Mouse (Mus musculus) embryonic facial prominence, embryonic 11.5 days (tissue): Measurements from ENCODE around the gene Crybb1. TPM values are rescaled to one million over a fixed set of nuclear protein-coding genes. Genes with fewer than 3 reads are reported as not detected.

Experiments used
- ATAC-seq: fragments of 200-750 bp; cut with Nextera tagmentation; replicated peaks from 2 replicates; pipeline ENCODE4 v1.8.0; 2017; ENCODE audit warnings: low read depth; ENCODE audit not compliant: insufficient number of reproducible peaks, low FRiP score, low TSS enrichment
- DNase-seq: peaks from one replicate; pipeline ENCODE4 v3.0.0-alpha.2; 2015; ENCODE audit warnings: low spot score
- H3K27ac ChIP-seq: fragments of 300-500 bp; sonication (generic); replicated peaks from 2 replicates; pipeline ENCODE4 v1.5.1; 2014; ENCODE audit warnings: mild to moderate bottlenecking, low read depth, low read length, control low read depth
- H3K27me3 ChIP-seq: fragments of 300-500 bp; sonication (generic); 2 replicates; pipeline ENCODE4 v1.6.1; 2014; ENCODE audit warnings: mild to moderate bottlenecking, low read length, moderate library complexity, mixed read lengths; ENCODE audit not compliant: control insufficient read depth, insufficient read depth
- H3K36me3 ChIP-seq: fragments of 300-500 bp; sonication (generic); replicated peaks from 2 replicates; pipeline ENCODE4 v1.6.1; 2014; ENCODE audit warnings: low read depth, mild to moderate bottlenecking, low read length, moderate library complexity, mixed read lengths; ENCODE audit not compliant: control insufficient read depth, insufficient read depth
- H3K4me1 ChIP-seq: fragments of 300-500 bp; sonication (generic); 2 replicates; pipeline ENCODE4 v1.6.1; 2014; ENCODE audit warnings: low read length, mixed read lengths; ENCODE audit not compliant: control insufficient read depth, insufficient read depth
- H3K4me2 ChIP-seq: fragments of 300-500 bp; sonication (generic); 2 replicates; pipeline ENCODE4 v1.6.1; 2014; ENCODE audit warnings: low read depth, mild to moderate bottlenecking, control low read depth, low read length, moderate library complexity
- H3K4me3 ChIP-seq: fragments of 300-500 bp; sonication (generic); 2 replicates; pipeline ENCODE4 v1.5.1; 2014; ENCODE audit warnings: low read depth, low read length, control low read depth
- H3K9ac ChIP-seq: fragments of 300-500 bp; sonication (generic); replicated peaks from 2 replicates; pipeline ENCODE4 v1.6.1; 2014; ENCODE audit warnings: mild to moderate bottlenecking, control low read depth, low read length
- H3K9me3 ChIP-seq: fragments of 300-500 bp; sonication (generic); replicated peaks from 2 replicates; pipeline ENCODE4 v1.6.1; 2016; ENCODE audit warnings: mild to moderate bottlenecking, low read length, inconsistent platforms, mixed read lengths; ENCODE audit not compliant: control insufficient read depth
- WGBS: fragments of 180-500 bp; shearing (Covaris S2); extraction: QIAGEN DNeasy Blood & Tissue Kit; methylation state at CpG from one replicate; pipeline ENCODE4 v1.1.7; 2014; 5-methylcytosine and 5-hydroxymethylcytosine counted together
- polyA plus RNA-seq: library from polyadenylated mRNA; unstranded; fragments of >200 nt; fragmentation: Nextera tagmentation; extraction: Ambion mirVana; gene quantifications from 2 replicates; pipeline ENCODE4 v1.2.1, GENCODE M21; 2014

Crybb1 gene
- polyA plus RNA-seq, 1 experiment from 2014 or later, result 2.7 TPM

DNA sequence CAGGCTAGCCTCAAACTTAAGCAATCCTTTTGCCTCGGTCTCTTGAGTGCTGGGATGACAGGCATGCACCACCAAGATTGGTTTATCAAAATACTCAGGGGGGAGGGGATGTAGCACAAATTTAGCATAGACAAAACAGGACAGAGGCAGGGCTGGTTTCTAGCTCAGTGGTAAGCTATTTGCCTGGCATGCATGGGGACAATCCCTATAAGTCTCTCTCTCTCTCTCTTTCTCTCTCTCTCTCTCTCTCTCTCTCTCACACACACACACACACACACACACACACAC lies 11.4 kb upstream of the Crybb1 start:
- Histone ChIP-seq H3K4me2 (no peak overlapping the region), H3K9me3 (no peaks in the 10 kb centered on the region), H3K9ac (no peak overlapping the region), H3K36me3 (no peaks in the 10 kb centered on the region), H3K27ac (no peak overlapping the region), H3K27me3 (no peaks in the 10 kb centered on the region), H3K4me1 (no peaks in the 10 kb centered on the region), H3K4me3 (no peak overlapping the region)
- DNase-seq (no peak), ATAC-seq (no peak)
- WGBS, result 76% methylated on average over 1 of the region's 1 CpGs

DNA sequence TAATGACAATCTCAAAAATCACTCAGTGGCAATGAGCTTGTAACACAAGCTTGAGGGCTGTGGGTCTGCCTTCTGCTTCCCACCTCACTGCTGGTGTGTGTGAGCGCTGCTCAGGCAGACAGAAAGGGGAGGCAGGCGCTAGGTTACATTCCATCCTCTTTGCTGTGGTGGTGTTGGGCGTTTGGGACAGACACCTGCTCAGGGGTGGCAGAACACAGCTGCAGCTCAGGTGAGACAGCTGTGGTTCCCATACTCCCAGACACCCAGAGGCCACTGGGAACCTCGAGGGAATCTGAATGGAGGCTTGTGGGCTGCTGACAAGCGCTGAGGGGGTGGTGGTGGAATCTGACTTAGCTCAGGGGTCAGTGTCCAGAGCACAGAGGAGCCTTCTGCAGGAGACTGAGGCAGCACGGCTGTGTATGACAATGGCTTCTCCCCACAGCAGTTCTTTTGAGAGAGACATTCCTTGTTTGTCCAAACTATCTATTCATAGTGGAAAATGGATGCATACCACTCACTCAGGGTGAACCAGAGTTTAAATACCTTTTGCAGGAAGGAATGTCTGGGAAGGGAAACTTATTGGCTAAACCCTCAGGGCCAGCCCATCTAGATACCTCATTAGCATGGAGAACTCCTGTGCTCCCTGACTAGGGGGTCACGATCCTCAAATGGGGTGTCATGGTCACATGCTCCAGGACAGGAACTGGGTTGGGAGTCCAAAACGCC lies 10.6 kb upstream of the Crybb1 start:
- no peak overlapping the region for H3K9ac ChIP-seq
- H3K9me3 ChIP-seq, result no peaks in the 10 kb centered on the region
- no peaks in the 10 kb centered on the region for H3K27me3 ChIP-seq
- H3K4me1 ChIP-seq, result no peaks in the 10 kb centered on the region
- ATAC-seq (no peak), DNase-seq (no peak)
- H3K36me3 ChIP-seq, result no peaks in the 10 kb centered on the region
- H3K4me2 ChIP-seq, result no peak overlapping the region
- no peak overlapping the region for H3K4me3 ChIP-seq
- no peak overlapping the region for H3K27ac ChIP-seq
- 55% methylated on average over 8 of the region's 8 CpGs for WGBS

DNA sequence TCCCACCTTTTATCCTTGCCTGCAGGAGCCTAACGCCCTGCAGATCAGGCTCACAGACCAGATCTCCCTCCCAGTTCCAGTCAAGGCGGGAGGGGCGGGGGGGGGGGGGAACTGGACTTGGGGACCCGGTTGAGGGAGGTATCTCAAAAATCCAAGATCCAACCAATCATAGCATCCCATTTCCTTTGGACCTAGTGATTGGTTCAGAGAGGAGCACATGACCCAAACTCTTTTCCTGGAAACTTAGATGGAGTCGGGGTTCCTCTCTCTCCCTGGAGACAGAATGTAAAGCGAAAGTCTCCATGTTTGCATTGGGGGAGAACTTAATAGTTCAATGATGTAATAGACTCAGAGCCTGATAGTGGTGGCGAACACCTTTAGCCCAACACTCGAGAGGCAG lies 8.2 kb upstream of the Crybb1 start:
- Histone ChIP-seq H3K4me2 (no peak overlapping the region), H3K36me3 (no peaks in the 10 kb centered on the region), H3K27me3 (no peaks in the 10 kb centered on the region), H3K9ac (no peak overlapping the region), H3K27ac (no peak overlapping the region), H3K9me3 (no peaks in the 10 kb centered on the region), H3K4me3 (no peak overlapping the region), H3K4me1 (no peaks in the 10 kb centered on the region)
- ATAC-seq (no peak), DNase-seq (no peak)
- 52% methylated on average over 7 of the region's 8 CpGs for WGBS

DNA sequence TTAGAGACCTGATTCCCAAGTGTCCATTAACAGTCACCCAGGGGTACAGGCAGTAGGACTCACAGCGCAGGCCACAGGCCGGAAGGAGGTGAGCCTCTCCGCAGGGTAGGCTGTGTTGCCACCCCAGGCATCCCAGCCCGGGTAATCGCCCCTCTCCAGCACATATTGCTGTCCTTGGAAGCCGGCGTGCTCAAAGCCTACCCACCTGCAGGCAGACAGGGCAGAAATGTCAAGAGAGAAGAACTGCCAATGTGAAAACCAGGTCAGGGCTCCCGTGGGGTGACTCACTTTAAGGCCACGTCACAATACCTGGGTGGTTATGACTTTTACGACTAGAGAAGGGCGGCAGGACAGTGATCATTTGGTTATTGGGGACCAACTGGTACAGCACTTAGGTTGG lies 6.5 kb upstream of the Crybb1 start:
- no peaks in the 10 kb centered on the region for H3K4me1 ChIP-seq

DNA sequence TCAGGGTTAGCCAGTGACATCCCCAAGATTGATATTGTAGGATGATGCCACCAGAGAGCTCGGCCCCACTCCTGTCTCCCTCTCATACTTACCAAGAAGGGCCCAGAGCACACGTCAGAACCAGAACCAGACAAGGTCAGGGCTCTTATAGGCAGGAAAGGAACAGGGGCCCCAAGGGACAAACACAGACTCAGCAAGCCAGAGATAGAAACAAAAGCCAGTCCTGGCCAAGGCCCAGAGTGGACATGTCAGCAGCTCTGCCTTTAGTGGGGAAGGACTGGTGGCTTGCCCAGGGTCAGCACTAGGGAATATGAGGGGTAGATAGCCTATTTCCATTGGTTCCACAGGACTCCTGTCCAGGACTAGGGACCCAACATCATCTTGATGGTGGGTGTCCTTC lies 3.2 kb upstream of the Crybb1 start, which contains the start of gene Cryba4:
Gene Cryba4, minus strand, starts transcription at position 119 of the 400 bp plus-strand sequence.
- no peaks in the 10 kb centered on the region for H3K4me1 ChIP-seq
- no peak within 1 kb of the TSS for H3K4me2 ChIP-seq
- no peak within 1 kb of the TSS for H3K4me3 ChIP-seq
- no peak within 1 kb of the TSS for H3K9ac ChIP-seq
- H3K36me3 ChIP-seq, result no peaks in the 10 kb centered on the region
- H3K9me3 ChIP-seq, result no peaks in the 10 kb centered on the region
- DNase-seq (no peak), ATAC-seq (no peak)
- WGBS, result 65% methylated on average over 2 of the region's 2 CpGs
- no peaks in the 10 kb centered on the region for H3K27me3 ChIP-seq
- H3K27ac ChIP-seq, result no peak within 1 kb of the TSS

More for the DNA sequence above, 6.5 kb upstream of the Crybb1 start:
- H3K4me3 ChIP-seq, result no peak overlapping the region
- no peak for ATAC-seq
- H3K9ac ChIP-seq, result no peak overlapping the region
- no peaks in the 10 kb centered on the region for H3K9me3 ChIP-seq
- WGBS, result 82% methylated on average over 11 of the region's 11 CpGs
- DNase-seq, result no peak
- H3K27ac ChIP-seq, result no peak overlapping the region
- H3K27me3 ChIP-seq, result no peaks in the 10 kb centered on the region
- H3K4me2 ChIP-seq, result no peak overlapping the region
- H3K36me3 ChIP-seq, result no peaks in the 10 kb centered on the region

DNA sequence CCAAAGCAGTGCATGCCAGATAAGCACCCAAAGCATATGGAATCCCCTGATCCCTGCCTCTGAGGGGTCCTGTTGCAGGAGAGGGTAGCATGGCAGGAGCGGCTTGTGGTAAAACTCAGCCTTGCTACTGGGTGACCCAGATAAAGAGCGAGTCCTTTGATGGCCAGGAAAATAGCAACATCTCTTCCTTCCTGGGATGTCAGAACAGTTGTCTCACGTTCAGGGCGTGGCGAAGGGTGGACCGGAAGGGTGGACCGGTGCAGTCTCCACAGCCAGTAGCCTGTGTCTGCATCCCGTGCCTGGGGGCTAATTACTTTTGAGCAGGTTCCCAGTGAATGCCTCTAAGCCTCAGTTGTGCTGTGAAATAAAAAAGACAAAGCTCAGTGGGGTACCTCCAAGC lies 2.4 kb upstream of the Crybb1 start:
- Histone ChIP-seq H3K36me3 (no peaks in the 10 kb centered on the region), H3K27me3 (no peaks in the 10 kb centered on the region), H3K27ac (no peak overlapping the region), H3K4me2 (no peak overlapping the region), H3K9ac (no peak overlapping the region), H3K4me3 (no peak overlapping the region), H3K9me3 (no peaks in the 10 kb centered on the region), H3K4me1 (no peaks in the 10 kb centered on the region)
- DNase-seq (no peak), ATAC-seq (no peak)
- 17% methylated on average over 8 of the region's 8 CpGs for WGBS

DNA sequence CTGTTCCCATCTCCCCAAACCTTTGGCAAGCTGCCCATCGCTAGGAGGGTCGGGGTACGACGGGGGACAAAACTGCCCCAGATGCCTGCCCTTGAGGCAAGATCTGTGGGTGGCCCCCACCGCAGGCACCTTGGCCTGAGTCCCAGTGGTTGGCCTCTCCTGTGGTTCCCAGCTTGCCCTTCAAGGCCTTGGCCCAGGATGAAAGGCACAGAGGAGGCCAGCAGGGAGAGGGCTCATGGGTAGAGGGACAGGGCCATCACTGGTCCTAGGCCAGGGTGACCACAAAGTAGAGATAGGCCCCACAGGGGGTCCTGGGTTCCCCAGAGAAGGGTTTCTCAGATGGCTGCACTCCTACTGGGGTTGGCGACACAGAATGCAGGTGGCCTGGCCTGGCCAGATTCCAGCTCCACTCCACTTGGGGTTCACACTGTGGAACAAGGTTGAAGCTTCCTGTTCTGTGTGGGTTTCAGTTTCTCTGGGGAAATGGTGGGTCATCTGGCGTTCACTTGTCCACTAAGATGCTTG lies 1.3 kb upstream of the Crybb1 start:
- ATAC-seq (no peak), DNase-seq (no peak)
- 75% methylated on average over 7 of the region's 7 CpGs for WGBS
- Histone ChIP-seq H3K4me3 (no peak overlapping the region), H3K9me3 (no peaks in the 10 kb centered on the region), H3K36me3 (no peaks in the 10 kb centered on the region), H3K4me1 (no peaks in the 10 kb centered on the region), H3K27me3 (no peaks in the 10 kb centered on the region), H3K9ac (no peak overlapping the region), H3K27ac (no peak overlapping the region), H3K4me2 (no peak overlapping the region)

DNA sequence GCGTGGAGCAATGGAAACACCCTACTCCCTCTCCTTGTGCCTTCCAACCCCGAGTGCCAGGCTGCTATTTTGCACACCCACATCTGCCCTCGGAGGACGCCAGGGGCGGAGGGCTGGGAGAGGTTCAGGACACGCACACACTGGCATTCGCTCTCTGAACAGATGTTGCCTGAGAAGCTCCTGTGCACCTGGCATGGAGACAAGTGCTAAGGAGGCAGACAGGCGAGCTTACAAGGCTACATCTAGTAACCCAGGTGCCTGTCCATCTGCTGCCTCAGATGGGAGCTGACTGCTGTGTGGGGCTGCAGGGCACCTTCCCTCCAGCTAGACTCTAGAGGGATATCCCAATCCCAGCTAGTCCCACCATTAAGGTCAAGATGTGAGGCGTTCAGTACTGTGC lies 842 bp downstream of the Crybb1 start:
- ATAC-seq, result no peak
- Histone ChIP-seq H3K4me1 (no peaks in the 10 kb centered on the region), H3K4me2 (no peak overlapping the region), H3K27ac (no peak overlapping the region), H3K36me3 (no peaks in the 10 kb centered on the region), H3K27me3 (no peaks in the 10 kb centered on the region), H3K4me3 (no peak overlapping the region), H3K9me3 (no peaks in the 10 kb centered on the region), H3K9ac (no peak overlapping the region)
- no peak for DNase-seq
- WGBS, result 82% methylated on average over 9 of the region's 9 CpGs
